Mouse (Mus musculus) spleen, adult 2 months (tissue): ENCODE results near the gene Gm438.

ENCODE experiments used
- CTCF ChIP-seq: fragments of 200-500 bp; IDR thresholded peaks from 2 replicates; pipeline ENCODE4 v1.5.1; 2011; ENCODE audit warnings: mild to moderate bottlenecking, inconsistent platforms; ENCODE audit not compliant: insufficient read depth, insufficient read length, insufficient replicate concordance; ENCODE audit errors: extremely low read depth
- POLR2A ChIP-seq: fragments of 200-500 bp; IDR thresholded peaks from 2 replicates; pipeline ENCODE4 v1.6.1; 2011; ENCODE audit warnings: low read depth, low read length, inconsistent platforms

- TF ChIP-seq CTCF (no peak), POLR2A (no peak)
These were observed 3.7 kb downstream of the Gm438 start for GRCm38 (mm10) chr4:144782476-144783197.
